Mouse (Mus musculus): ENCODE data around the gene Nubpl. TPM values are rescaled to one million over a fixed set of nuclear protein-coding genes. Genes with fewer than 3 reads are reported as not detected.
"Not testable (repeated sequence)": the region's sequence is repeated elsewhere in the genome, so short reads cannot be mapped to it uniquely, and the experiment has no call there.

Nubpl gene
- total RNA-seq (2017) = 5.4 and 6.4 TPM in 2 replicates

DNA sequence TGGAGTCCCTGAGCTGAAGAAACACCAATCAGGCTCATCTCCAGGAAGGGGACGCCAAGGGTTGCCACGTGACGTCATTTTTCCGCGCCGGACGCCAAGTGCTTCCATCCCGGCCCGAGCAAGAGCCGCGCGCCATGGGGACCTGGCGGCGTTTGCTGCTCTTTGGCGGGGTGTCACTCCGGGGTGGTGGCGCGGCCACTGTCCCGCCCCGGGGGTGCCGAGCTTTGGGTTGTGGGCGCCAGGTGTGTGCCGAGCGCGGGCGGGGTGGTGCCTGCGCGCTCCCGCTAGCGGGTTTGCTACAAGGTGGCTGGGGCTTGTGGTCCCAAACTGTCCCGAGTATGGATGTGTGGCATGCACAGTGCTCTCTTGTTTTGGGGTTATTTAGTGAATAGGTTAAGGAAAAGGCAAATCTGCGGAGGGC is at the start of gene Nubpl:
Gene Nubpl (plus strand): TSS at position 88 of the 421 bp plus-strand sequence.
- ATAC-seq (replicated peaks in 1 of 2; ENCODE audit: insufficient read depth in 1 of 2, low FRiP score in 2 of 2, low TSS enrichment in 1 of 2, low read depth in 1 of 2, poor library complexity in 2 of 2, severe bottlenecking in 2 of 2) = peak; percentile 92 to 99

DNA sequence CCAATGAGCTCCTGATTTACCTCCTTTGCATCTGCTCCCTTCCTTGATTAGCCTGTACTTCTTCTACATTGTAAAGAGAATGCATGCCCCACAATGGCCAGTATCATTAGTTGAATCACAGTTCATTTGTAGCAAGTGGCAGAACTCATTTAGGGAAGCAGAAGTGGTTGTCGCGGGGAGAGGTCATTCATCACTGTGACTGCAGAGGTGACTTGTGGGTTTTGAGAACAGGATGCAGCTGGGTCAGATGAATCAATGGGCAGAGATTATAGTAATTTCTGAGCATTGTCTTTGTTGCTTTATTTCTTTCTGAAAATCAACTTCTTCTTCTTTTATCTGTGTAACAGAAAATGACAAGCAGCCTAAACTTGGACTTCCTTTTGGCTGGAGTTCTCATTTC is 48.2 kb upstream of the Nubpl start:
- peak; percentile 99 for ATAC-seq (replicated peaks in 1 of 2; ENCODE audit: insufficient read depth in 1 of 2, low FRiP score in 2 of 2, low TSS enrichment in 1 of 2, low read depth in 1 of 2, poor library complexity in 2 of 2, severe bottlenecking in 2 of 2)

DNA sequence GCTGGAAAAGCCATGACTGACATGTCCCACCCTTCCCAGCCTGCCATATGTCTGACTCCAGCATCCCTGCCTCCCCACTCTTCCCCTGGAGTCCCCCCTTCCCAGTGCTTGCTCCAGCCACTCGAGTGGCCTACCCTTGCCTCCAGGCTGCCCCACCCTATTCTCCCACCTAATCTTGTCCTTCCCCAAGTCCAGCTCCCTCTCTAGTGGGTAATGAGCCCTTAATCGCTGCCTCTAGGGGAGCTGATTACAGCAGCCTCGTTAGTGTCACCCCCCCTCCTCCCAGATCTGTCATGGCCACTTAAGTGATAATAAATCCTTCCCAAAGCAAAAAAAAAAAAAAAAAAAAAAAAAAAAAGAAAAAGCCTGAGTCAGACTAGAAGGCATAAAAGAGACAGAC is 18.2 kb upstream of the Nubpl start:
- not testable (repeated sequence) for ATAC-seq (replicated peaks in 1 of 2; ENCODE audit: insufficient read depth in 1 of 2, low FRiP score in 2 of 2, low TSS enrichment in 1 of 2, low read depth in 1 of 2, poor library complexity in 2 of 2, severe bottlenecking in 2 of 2)

DNA sequence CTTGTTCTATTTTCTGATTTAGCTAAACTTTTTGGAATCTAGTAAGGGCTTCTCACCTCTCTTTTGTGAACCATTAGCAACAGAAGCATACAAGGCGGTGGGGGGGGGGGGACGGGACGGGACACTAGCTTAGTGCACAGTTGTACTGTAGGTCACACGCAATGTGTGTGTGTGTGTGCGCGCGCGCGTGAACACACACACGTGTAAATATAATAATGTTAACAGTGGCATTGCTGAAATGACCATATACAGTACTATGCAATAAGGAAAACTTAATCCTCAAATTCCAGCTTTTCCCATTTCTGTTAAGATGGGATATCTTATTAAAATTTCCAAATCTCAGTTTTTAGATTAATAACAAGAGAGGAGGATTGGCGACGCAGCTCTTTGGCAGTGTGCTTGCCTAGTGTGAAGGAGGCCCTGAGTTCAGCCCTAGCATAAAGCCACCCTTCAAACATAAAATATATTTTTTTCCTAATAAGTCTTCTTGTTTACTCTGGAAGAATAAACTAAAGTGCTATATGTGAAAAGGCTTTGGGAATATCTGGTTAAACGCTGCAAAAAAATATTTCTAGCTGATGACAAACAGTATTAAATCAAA is 388 bp upstream of the Nubpl start:
- ATAC-seq (replicated peaks in 1 of 2; ENCODE audit: insufficient read depth in 1 of 2, low FRiP score in 2 of 2, low TSS enrichment in 1 of 2, low read depth in 1 of 2, poor library complexity in 2 of 2, severe bottlenecking in 2 of 2) = peak in 1 of 2 experiments; percentile 14; a peak in 1 of 4 replicates

DNA sequence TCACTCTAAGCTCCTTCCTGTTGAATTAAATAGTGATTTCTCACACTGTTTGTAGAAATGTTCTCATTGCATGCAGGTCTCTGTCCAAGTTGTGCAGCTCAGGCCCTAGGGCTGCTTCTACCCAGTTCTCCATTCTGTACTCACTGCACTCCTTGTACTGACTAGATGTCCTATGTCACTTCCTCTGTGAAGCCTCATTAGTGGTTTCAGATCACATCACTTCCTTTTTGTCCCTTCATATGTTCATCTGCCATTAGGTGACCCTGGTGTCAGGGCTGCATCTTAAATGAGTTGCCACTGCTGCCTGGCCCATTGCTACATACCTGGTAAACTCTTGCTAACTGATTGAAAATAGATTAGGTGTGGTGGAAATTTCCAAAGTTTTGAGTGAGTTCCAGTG is 22.7 kb downstream of the Nubpl start:
- 0 out of 4 replicates have a peak, but pooled peaks have one; percentile 7 to 39 for ATAC-seq (replicated peaks in 1 of 2; ENCODE audit: insufficient read depth in 1 of 2, low FRiP score in 2 of 2, low TSS enrichment in 1 of 2, low read depth in 1 of 2, poor library complexity in 2 of 2, severe bottlenecking in 2 of 2)

DNA sequence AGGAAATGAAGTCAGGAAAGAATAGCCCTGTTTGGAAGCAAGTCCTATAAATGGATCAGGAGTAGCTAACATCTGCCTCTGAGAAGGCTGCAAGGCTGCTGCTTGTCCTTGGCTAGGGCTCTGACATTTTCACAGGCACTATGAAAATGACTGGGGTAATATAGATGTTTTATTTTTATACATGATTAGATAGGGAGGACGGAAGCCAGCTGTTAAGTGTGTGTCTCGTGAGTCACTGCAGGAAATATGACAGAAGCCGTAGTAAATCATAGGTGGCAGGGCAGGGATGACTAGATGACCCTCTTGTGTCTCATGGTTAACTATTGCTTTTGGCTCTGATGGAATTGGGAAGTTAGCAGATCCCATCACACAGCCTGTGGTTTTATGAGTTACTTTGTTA is 28.9 kb downstream of the Nubpl start:
- ATAC-seq (replicated peaks in 1 of 2; ENCODE audit: insufficient read depth in 1 of 2, low FRiP score in 2 of 2, low TSS enrichment in 1 of 2, low read depth in 1 of 2, poor library complexity in 2 of 2, severe bottlenecking in 2 of 2) = no peak

DNA sequence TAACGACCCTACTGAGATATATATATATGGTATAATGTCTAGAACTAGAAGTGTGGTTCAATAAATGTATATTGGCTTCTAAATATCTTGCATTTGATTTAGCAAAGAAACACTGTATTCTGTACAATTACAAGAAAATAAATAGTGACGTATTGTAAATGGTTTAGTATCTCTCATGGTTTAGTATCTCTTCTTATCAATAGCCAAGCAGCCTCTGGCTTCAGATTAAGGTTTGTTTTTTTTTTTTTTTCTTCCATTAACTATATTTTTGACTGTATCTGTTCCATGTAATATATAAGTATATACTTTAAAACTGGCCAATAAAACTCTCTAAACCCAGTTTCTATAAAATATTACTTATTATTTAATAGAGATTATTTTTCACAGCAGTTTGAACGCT is 31.5 kb downstream of the Nubpl start:
- no peak for ATAC-seq (replicated peaks in 1 of 2; ENCODE audit: insufficient read depth in 1 of 2, low FRiP score in 2 of 2, low TSS enrichment in 1 of 2, low read depth in 1 of 2, poor library complexity in 2 of 2, severe bottlenecking in 2 of 2)

DNA sequence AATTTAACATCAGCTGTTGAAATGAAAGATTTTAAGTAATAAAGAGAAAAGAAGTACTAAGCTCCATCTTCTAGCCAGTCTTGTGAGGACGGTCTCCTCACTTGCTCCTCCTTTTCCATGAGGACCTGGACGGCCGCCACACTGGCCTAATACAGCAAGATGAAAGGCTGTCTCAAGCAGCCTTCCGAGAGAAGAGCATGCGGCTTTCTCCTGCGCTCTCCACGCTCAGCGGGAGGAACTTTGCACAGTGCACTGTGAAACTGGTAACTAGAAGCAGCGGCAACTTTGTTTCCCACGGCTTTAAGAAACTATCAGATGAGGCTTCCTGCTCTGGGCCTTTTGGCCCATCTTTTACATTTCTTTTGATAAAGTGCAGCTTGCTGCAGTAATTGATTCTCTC is 34.7 kb downstream of the Nubpl start:
- no peak for ATAC-seq (replicated peaks in 1 of 2; ENCODE audit: insufficient read depth in 1 of 2, low FRiP score in 2 of 2, low TSS enrichment in 1 of 2, low read depth in 1 of 2, poor library complexity in 2 of 2, severe bottlenecking in 2 of 2)

DNA sequence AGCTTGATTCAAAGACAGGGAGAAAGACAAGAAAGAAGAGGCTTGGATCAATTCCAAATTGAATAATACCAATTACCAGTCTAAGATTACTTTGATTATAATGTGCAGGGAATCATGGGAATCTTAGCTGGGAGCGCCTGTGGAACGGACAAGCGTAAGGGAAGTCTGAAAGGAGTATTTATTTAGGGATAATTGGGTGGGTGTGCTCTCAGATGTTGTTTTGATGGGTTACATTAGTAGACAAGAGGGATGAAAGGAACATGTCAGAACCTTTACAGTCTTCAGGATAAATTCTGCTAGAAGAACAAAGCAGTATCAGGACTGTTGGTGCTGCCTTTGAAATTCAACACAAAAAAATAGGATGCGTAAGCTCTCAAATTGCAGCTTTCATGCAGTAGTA is 40.8 kb downstream of the Nubpl start:
- no peak for ATAC-seq (replicated peaks in 1 of 2; ENCODE audit: insufficient read depth in 1 of 2, low FRiP score in 2 of 2, low TSS enrichment in 1 of 2, low read depth in 1 of 2, poor library complexity in 2 of 2, severe bottlenecking in 2 of 2)

DNA sequence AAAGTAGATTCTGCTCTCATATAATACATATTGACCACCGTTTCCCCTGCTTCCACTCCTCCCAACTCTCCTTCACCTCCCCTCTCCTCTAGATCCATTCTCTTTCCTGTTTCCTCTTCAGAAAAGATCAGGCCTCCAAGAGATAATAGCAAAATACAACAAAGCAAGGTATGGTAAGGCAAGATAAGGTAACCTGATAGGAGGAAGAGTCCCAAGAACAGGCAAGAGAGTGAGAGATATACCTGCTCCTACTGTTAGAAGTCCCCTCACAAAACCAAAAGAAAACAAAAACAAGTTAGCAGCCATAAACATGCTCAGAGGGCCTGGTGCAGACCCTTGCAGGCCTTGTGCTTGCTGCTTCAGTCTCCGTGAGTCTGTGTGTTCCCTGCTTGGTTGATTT is 49.1 kb downstream of the Nubpl start:
- no peak for ATAC-seq (replicated peaks in 1 of 2; ENCODE audit: insufficient read depth in 1 of 2, low FRiP score in 2 of 2, low TSS enrichment in 1 of 2, low read depth in 1 of 2, poor library complexity in 2 of 2, severe bottlenecking in 2 of 2)

DNA sequence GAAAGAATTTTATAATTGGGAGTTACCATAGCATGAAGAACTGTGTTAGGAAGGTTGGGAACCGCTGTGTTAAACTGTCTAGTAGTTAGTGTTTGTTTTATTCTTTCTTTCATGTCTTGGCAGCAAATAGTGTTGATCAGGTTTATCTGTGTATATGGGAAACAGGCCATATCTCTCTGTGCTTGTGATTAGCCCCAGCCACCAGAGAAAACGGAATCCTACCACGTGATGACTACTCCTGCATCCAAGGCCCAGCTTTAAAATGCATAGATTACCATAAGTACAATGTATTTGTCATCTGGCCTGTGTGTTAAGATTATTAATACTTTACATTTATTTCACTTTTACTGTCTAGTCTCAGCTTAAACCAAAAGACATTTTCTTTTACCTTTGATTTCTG is 51.9 kb downstream of the Nubpl start:
- ATAC-seq (replicated peaks in 1 of 2; ENCODE audit: insufficient read depth in 1 of 2, low FRiP score in 2 of 2, low TSS enrichment in 1 of 2, low read depth in 1 of 2, poor library complexity in 2 of 2, severe bottlenecking in 2 of 2) = no peak

DNA sequence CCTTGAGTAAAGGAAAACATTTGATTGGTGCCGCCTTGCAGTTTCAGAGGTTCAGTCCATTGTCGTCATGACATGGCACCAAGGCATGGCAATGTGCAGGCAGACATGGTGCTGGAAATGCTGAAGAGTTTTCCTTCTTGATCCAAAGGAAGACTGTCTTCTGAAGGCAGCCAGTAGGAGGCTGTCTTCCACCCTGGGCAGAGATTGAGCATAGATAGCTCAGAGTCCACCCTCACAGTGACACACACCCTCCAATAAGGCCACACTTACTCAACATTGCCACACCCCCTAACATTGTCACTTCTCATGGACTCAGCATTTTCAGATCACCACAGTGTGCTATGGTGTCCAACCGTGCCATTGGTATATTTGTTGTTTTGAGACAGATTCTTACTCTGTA is 54.5 kb downstream of the Nubpl start:
- ATAC-seq (replicated peaks in 1 of 2; ENCODE audit: insufficient read depth in 1 of 2, low FRiP score in 2 of 2, low TSS enrichment in 1 of 2, low read depth in 1 of 2, poor library complexity in 2 of 2, severe bottlenecking in 2 of 2) = no peak

DNA sequence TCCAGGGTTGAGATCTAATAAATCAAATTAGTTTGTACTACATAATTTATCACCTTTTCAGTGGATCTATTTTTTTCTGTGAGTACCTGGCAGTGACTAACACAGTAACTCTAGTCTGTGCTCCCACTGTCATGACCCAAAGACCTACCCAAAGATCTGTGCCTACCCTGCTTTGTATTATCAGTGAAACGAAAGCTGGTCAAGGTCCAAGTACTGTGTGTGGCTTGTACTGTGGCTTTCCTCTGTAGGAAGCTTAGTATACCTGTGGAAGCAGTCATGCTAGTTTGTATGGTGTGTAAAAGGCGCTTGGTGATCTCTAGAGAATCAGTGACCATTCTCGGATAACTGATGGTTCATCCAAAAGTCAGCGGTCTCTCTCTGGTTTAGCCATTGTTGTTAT is 57.4 kb downstream of the Nubpl start:
- ATAC-seq (replicated peaks in 1 of 2; ENCODE audit: insufficient read depth in 1 of 2, low FRiP score in 2 of 2, low TSS enrichment in 1 of 2, low read depth in 1 of 2, poor library complexity in 2 of 2, severe bottlenecking in 2 of 2) = no peak

DNA sequence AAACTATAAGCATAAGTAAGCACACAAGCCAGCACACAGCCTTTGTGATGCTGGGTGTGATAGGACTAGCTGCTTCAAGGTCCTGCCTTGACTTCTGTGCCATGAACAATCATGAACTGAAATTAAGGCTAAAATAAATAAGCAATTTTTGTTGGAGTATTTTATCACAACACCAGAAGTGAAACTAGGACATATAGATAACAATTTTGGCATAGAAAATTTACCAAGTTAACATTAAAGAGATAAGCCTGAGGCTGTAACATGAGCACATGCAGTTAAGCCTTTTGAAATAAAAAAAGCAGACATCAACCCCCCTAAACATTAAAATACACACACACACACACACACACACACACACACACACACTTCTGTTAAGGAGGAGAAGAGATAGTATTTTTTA is 66.9 kb downstream of the Nubpl start:
- no peak for ATAC-seq (replicated peaks in 1 of 2; ENCODE audit: insufficient read depth in 1 of 2, low FRiP score in 2 of 2, low TSS enrichment in 1 of 2, low read depth in 1 of 2, poor library complexity in 2 of 2, severe bottlenecking in 2 of 2)

DNA sequence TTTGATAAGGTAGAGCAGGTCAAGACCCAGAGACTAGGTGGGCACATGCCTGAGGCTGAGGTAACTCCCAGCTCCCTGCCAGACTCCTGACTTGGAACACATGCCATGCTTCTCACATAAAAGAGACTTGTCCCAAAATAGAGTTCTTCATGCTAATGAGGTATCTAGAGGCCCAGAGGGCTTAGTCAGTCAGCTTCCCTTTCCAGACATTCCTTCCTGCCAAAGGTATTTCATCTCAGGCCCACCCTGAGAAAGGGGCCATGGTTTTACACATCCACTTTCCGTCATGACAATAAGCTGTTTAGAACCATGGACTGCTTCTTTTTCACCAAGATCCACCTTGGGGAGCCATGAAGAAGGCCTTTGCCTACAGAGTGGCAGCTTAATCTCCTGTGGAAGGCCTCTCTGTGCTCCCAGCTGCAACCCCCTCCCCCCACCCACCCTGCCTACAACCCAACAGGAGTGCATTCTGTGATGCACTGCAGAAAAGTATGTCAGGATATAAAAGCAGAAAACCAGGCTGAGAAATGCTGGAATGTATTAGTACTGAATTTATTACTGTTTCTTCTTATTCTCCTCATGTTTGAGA is 88.8 kb downstream of the Nubpl start:
- ATAC-seq (replicated peaks in 1 of 2; ENCODE audit: insufficient read depth in 1 of 2, low FRiP score in 2 of 2, low TSS enrichment in 1 of 2, low read depth in 1 of 2, poor library complexity in 2 of 2, severe bottlenecking in 2 of 2) = no peak

DNA sequence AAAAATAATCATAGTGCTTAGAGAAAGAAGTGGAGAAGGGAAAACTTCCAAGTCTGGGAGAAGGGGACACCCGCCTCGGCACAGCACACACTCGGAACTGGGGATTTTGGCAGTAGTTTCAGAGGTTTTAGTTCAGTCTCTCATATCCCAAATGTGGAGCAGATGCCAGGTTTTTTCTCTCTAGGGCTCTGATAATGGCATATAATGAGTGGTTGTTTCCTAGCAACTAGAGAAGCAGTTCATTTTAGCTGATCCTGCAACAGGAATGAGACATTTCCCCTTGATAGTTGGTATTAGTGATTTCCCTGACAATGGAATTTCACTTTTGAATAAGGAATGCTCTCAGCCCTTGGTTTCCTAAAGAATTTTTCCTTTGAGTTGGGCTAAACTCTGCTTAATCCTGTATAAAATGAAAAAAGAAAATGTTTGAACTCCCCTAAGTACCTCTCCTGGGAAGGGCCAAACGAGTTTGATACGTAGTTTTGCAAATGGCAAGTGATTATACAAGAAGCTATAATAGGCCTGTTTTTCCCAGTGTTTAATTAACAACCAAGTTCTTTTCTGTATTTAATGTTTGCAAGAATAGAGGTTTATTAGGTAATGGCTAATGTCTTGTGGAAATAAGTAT is 89.5 kb downstream of the Nubpl start:
- no peak for ATAC-seq (replicated peaks in 1 of 2; ENCODE audit: insufficient read depth in 1 of 2, low FRiP score in 2 of 2, low TSS enrichment in 1 of 2, low read depth in 1 of 2, poor library complexity in 2 of 2, severe bottlenecking in 2 of 2)

DNA sequence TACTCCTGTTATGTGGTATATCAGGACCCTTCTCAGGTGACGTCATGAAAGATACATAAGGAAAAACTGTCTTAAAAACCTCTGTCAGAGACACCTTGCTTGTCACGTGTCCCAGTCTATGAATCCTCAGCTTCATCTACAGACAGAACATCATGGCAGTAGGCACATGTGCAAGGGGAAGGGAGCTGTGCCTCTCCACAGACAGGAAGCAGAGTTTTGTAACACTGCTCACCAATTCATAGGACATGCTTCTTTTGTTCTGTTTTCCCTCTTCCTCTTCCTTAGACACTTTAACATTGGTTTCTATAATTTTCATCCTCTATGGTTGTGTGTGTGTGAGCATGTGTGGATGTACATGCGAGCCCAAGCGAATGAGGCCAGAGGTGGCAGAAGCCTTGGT is 100.9 kb downstream of the Nubpl start:
- no peak for ATAC-seq (replicated peaks in 1 of 2; ENCODE audit: insufficient read depth in 1 of 2, low FRiP score in 2 of 2, low TSS enrichment in 1 of 2, low read depth in 1 of 2, poor library complexity in 2 of 2, severe bottlenecking in 2 of 2)

DNA sequence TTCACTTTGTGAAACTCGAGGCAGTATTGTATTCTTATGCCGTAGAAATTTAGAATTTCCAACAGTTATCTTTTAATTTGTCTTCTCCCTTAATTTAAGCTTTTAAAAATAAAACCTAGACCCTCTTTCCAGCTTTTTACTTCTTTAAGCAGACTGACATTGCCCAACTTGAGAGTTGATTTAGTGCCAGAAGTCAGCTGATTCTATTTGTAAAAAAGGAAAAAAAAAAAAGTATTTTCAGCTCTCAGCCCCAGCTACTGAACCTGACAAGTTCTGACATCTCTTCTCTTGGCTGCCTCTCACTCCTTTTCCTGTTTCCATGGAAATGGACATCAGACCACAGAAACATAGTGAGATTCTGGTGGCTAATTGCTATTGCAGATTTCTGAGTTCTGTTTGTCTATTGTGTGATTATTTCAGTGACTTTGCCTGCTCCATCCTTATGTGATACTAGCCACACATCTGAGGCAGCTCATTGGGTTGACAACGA is 111.6 kb downstream of the Nubpl start:
- no peak for ATAC-seq (replicated peaks in 1 of 2; ENCODE audit: insufficient read depth in 1 of 2, low FRiP score in 2 of 2, low TSS enrichment in 1 of 2, low read depth in 1 of 2, poor library complexity in 2 of 2, severe bottlenecking in 2 of 2)

DNA sequence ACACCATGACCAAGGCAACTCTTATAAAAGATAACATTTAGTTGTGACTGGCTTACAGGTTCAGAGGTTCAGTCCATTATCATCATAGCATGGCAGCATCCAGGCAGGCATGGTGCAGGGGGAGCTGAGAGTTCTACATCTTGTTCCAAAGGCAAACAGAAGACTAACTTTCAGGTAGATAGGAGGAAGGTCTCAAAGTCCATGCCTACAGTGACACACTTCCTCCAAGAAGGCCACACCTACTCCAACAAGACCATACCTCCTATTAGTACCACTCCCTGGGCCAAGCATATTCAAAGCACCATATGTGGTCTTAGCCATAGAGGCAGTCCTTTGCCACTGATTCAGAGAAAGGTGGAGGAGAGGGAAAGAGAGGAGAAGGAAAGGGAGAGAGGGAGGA is 113.6 kb downstream of the Nubpl start:
- ATAC-seq (replicated peaks in 1 of 2; ENCODE audit: insufficient read depth in 1 of 2, low FRiP score in 2 of 2, low TSS enrichment in 1 of 2, low read depth in 1 of 2, poor library complexity in 2 of 2, severe bottlenecking in 2 of 2) = no peak
